In genomic region chr16:38369431-38369830, GRCm38 (mm10) we compare ENCODE assay signal across 32 mouse cellular contexts. TPM values are rescaled to one million over a fixed set of nuclear protein-coding genes. Genes with fewer than 3 reads are reported as not detected.
DNase-seq lines count a peak whose midpoint lies in the region; ATAC-seq and TF ChIP-seq lines count a peak whose summit lies in the region.
"Had no signal": no experiment of that assay in that cellular context is flagged by ENCODE, and none has a peak within 500 bp of the region (broad histone marks: within the 10 kb centered on the region; RNA-seq: fewer than 3 reads in every experiment).

No protein-coding gene starts in this region.

- H3K9me3 ChIP-seq in embryonic facial prominence, embryonic 15.5 days (replicated peaks): no peaks in the 10 kb centered on the region
- no peaks in the 10 kb centered on the region for H3K9me3 ChIP-seq in embryonic facial prominence, embryonic 10.5 days
- H3K9me3 ChIP-seq in heart, embryonic 10.5 days: no peaks in the 10 kb centered on the region
- no peaks in the 10 kb centered on the region for H3K9me3 ChIP-seq in heart, embryonic 15.5 days (replicated peaks)
- no peaks in the 10 kb centered on the region for H3K9me3 ChIP-seq in heart, postnatal 0 days (replicated peaks; ENCODE audit: control insufficient read depth, low read length)
- H3K9me3 ChIP-seq: hindbrain, embryonic 12.5 days; intestine, embryonic 15.5 days; midbrain, embryonic 13.5 days had no signal

- H3K27me3 ChIP-seq in embryonic facial prominence, embryonic 15.5 days: no peaks in the 10 kb centered on the region
- H3K27me3 ChIP-seq in embryonic facial prominence, embryonic 10.5 days (replicated peaks; ENCODE audit: low read depth, poor library complexity, severe bottlenecking): no peaks in the 10 kb centered on the region
- no peaks in the 10 kb centered on the region for H3K27me3 ChIP-seq in heart, embryonic 10.5 days (ENCODE audit: insufficient read depth, poor library complexity, severe bottlenecking)
- H3K27me3 ChIP-seq in heart, embryonic 15.5 days: no peaks in the 10 kb centered on the region
- H3K27me3 ChIP-seq in heart, postnatal 0 days (ENCODE audit: control insufficient read depth, insufficient read depth, low read length): no peaks in the 10 kb centered on the region
- H3K27me3 ChIP-seq: CH12.LX; hindbrain, embryonic 12.5 days; intestine, embryonic 15.5 days; midbrain, embryonic 13.5 days had no signal

- no peak overlapping the region for H3K27ac ChIP-seq in embryonic facial prominence, embryonic 15.5 days (replicated peaks)
- H3K27ac ChIP-seq in embryonic facial prominence, embryonic 10.5 days (replicated peaks): no peak overlapping the region
- peak overlapping the region; percentile 75; the same call in 1 of the 2 replicates for H3K27ac ChIP-seq in heart, embryonic 10.5 days
- H3K27ac ChIP-seq in heart, embryonic 15.5 days: 0 out of 2 replicates have a peak overlapping the region, but pooled peaks have one; percentile 8
- H3K27ac ChIP-seq in heart, postnatal 0 days (ENCODE audit: low read depth): peak overlapping the region; percentile 57
- H3K27ac ChIP-seq: hindbrain, embryonic 12.5 days; hindbrain, postnatal 0 days; intestine, embryonic 15.5 days; macrophage; midbrain, embryonic 13.5 days had no signal

- no peak overlapping the region for H3K9ac ChIP-seq in embryonic facial prominence, embryonic 15.5 days
- no peak overlapping the region; the same call in 1 of the 2 replicates for H3K9ac ChIP-seq in heart, embryonic 15.5 days
- H3K9ac ChIP-seq in heart, postnatal 0 days (replicated peaks; ENCODE audit: low read depth, low read length): no peak overlapping the region
- H3K9ac ChIP-seq: hindbrain, embryonic 12.5 days; intestine, embryonic 15.5 days; midbrain, embryonic 13.5 days had no signal

- H3K36me3 ChIP-seq in embryonic facial prominence, embryonic 15.5 days: no peaks in the 10 kb centered on the region
- no peaks in the 10 kb centered on the region for H3K36me3 ChIP-seq in embryonic facial prominence, embryonic 10.5 days (replicated peaks)
- peaks cover 64% of the 10 kb centered on the region for H3K36me3 ChIP-seq in heart, embryonic 10.5 days
- H3K36me3 ChIP-seq in heart, embryonic 15.5 days: peaks cover 24% of the 10 kb centered on the region
- H3K36me3 ChIP-seq in heart, postnatal 0 days (replicated peaks; ENCODE audit: control insufficient read depth, insufficient read depth, low read length): peaks cover 60% of the 10 kb centered on the region
- H3K36me3 ChIP-seq: hindbrain, embryonic 12.5 days; intestine, embryonic 15.5 days; midbrain, embryonic 13.5 days had no signal

- ATAC-seq in embryonic facial prominence, embryonic 15.5 days (ENCODE audit: insufficient number of reproducible peaks, low FRiP score, low TSS enrichment, low read depth): 0 out of 2 replicates have a peak, but pooled peaks have one; percentile 4
- no peak for ATAC-seq in heart, embryonic 15.5 days (replicated peaks; ENCODE audit: insufficient number of reproducible peaks, insufficient read depth, low FRiP score, low read depth)
- no peak for ATAC-seq in heart, postnatal 0 days (ENCODE audit: insufficient read depth, low read depth)
- ATAC-seq: forebrain, embryonic 14.5 days; hindbrain, postnatal 0 days; intestine, embryonic 15.5 days; midbrain, embryonic 13.5 days had no signal

- no peak overlapping the region for H3K4me2 ChIP-seq in embryonic facial prominence, embryonic 15.5 days (replicated peaks)
- peak overlapping the region; percentile 59 for H3K4me2 ChIP-seq in heart, embryonic 15.5 days
- peak overlapping the region; percentile 54 for H3K4me2 ChIP-seq in heart, postnatal 0 days (ENCODE audit: low read depth, low read length)
- H3K4me2 ChIP-seq: hindbrain, embryonic 12.5 days; intestine, embryonic 15.5 days; midbrain, embryonic 13.5 days had no signal

- no peaks in the 10 kb centered on the region for H3K4me1 ChIP-seq in embryonic facial prominence, embryonic 15.5 days
- peaks cover 18% of the 10 kb centered on the region for H3K4me1 ChIP-seq in embryonic facial prominence, embryonic 10.5 days
- H3K4me1 ChIP-seq in heart, embryonic 10.5 days: peaks cover 53% of the 10 kb centered on the region
- peaks cover 56% of the 10 kb centered on the region for H3K4me1 ChIP-seq in heart, embryonic 15.5 days (replicated peaks)
- peaks cover 26% of the 10 kb centered on the region for H3K4me1 ChIP-seq in heart, postnatal 0 days (ENCODE audit: control insufficient read depth, insufficient read depth)
- H3K4me1 ChIP-seq: hindbrain, embryonic 12.5 days; intestine, embryonic 15.5 days; midbrain, embryonic 13.5 days had no signal

- intact Hi-C loops in heart, postnatal 25 days (cut with DNase I): loop anchor here (10.0 kb wide), 1 partner anchor 475 kb away; no protein-coding TSS in a partner anchor

- H3K4me3 ChIP-seq in embryonic facial prominence, embryonic 15.5 days (replicated peaks): no peak overlapping the region
- H3K4me3 ChIP-seq in embryonic facial prominence, embryonic 10.5 days: no peak overlapping the region
- H3K4me3 ChIP-seq in heart, embryonic 10.5 days: no peak overlapping the region
- H3K4me3 ChIP-seq in heart, embryonic 15.5 days: peak overlapping the region; percentile 31
- no peak overlapping the region for H3K4me3 ChIP-seq in heart, postnatal 0 days (ENCODE audit: low read depth, low read length)
- H3K4me3 ChIP-seq: hindbrain, embryonic 12.5 days; intestine, embryonic 15.5 days; midbrain, embryonic 13.5 days had no signal

- no peak for TF ChIP-seq EP300 in heart, postnatal 0 days (IDR thresholded peaks at IDR 0.05; ENCODE audit: low read depth)

- TF ChIP-seq CTCF in heart, postnatal 0 days (IDR thresholded peaks at IDR 0.05; ENCODE audit: low read depth): no peak

- no peak for DNase-seq in embryonic facial prominence, embryonic 10.5 days (ENCODE audit: low spot score)
- peak; percentile 69 for DNase-seq in heart, embryonic 10.5 days (ENCODE audit: low spot score)
- DNase-seq in heart, postnatal 25 days (ENCODE audit: low spot score): no peak
- DNase-seq in heart, adult 18-20 months: no peak
- DNase-seq in heart, postnatal 0 days (ENCODE audit: low spot score): no peak
- no peak for DNase-seq in thymus, postnatal 36 days
- DNase-seq: adrenal gland, adult 8-10 months; cerebellum, adult 2 months; kidney, adult 2 months; kidney, postnatal 4 days; left cerebral cortex, postnatal 4 days; lung, adult 2 months; lung, postnatal 10 days had no signal

- 88% methylated on average over 8 of the region's 8 CpGs for WGBS in embryonic facial prominence, embryonic 15.5 days
- WGBS in embryonic facial prominence, embryonic 10.5 days: 91% methylated on average over 8 of the region's 8 CpGs
- WGBS in heart, embryonic 10.5 days: 87% methylated on average over 8 of the region's 8 CpGs
- 78% methylated on average over 8 of the region's 8 CpGs for WGBS in heart, embryonic 15.5 days
- WGBS in heart, postnatal 0 days: 55% methylated on average over 8 of the region's 8 CpGs

RNA-seq across cellular contexts. Expression of gene Popdc2, which starts 7.4 kb away (rescaled TPM):
- polyA plus RNA-seq in embryonic facial prominence, embryonic 15.5 days (2015; fragmentation: Nextera tagmentation; extraction: Ambion mirVana): 5.2 and 9.7 TPM in 2 replicates
- polyA plus RNA-seq in embryonic facial prominence, embryonic 10.5 days (2016; fragmentation: Nextera tagmentation; extraction: Ambion mirVana): 2.1 and 2.7 TPM in 2 replicates
- polyA plus RNA-seq in heart, embryonic 10.5 days (2016; fragmentation: Nextera tagmentation; extraction: Ambion mirVana): 230 and 378 TPM in 2 replicates
- 100 to 1,000 TPM; 481 to 520 TPM for total RNA-seq in heart, postnatal 25 days (2021)
- polyA plus RNA-seq in heart, embryonic 15.5 days (2015; fragmentation: Nextera tagmentation; extraction: Ambion mirVana): 327 and 350 TPM in 2 replicates
- 100 to 1,000 TPM; 515 to 590 TPM for total RNA-seq in heart, adult 18-20 months (2021)
- 982 and 1,104 TPM in 2 replicates for total RNA-seq in heart, postnatal 0 days (2014; rRNA removed; ENCODE audit: low replicate concordance)
- 564 and 675 TPM in 2 replicates for polyA plus RNA-seq in heart, postnatal 0 days (2015; fragmentation: Nextera tagmentation; extraction: Ambion mirVana)
- polyA plus RNA-seq: macrophage had no signal

RNA-seq across cellular contexts. Expression of gene Gm21987, which starts 22.6 kb away (rescaled TPM):
- polyA plus RNA-seq in embryonic facial prominence, embryonic 15.5 days (2015; fragmentation: Nextera tagmentation; extraction: Ambion mirVana): not detected in 2 replicates
- polyA plus RNA-seq in embryonic facial prominence, embryonic 10.5 days (2016; fragmentation: Nextera tagmentation; extraction: Ambion mirVana): not detected in 2 replicates
- 1.3 and 4.6 TPM in 2 replicates for polyA plus RNA-seq in heart, embryonic 10.5 days (2016; fragmentation: Nextera tagmentation; extraction: Ambion mirVana)
- total RNA-seq in heart, postnatal 25 days (2021): not detected
- polyA plus RNA-seq in heart, embryonic 15.5 days (2015; fragmentation: Nextera tagmentation; extraction: Ambion mirVana): 3.2 and 4.1 TPM in 2 replicates
- total RNA-seq in heart, adult 18-20 months (2021): 1 to 10 TPM in 1 of 2 experiments, not detected in 1; 1.4 TPM
- total RNA-seq in heart, postnatal 0 days (2014; rRNA removed; ENCODE audit: low replicate concordance): not detected in 2 replicates
- polyA plus RNA-seq in heart, postnatal 0 days (2015; fragmentation: Nextera tagmentation; extraction: Ambion mirVana): 5.1 and 6.2 TPM in 2 replicates
- total RNA-seq: adrenal gland, postnatal 4 days; ES-E14; hindbrain, postnatal 0 days; left cerebral cortex, postnatal 4 days; megakaryocyte-erythroid progenitor cell, adult 5-6 weeks had no signal
- polyA plus RNA-seq: C2C12; cerebellum, adult 2 months; cortical plate, adult 2 months; forebrain, embryonic 14.5 days; gonadal fat pad, adult 2 months; hindbrain, embryonic 12.5 days; hindbrain, postnatal 0 days; kidney, adult 2 months; kidney, embryonic 16.5 days; limb, embryonic 14.5 days; lung, adult 2 months; macrophage; midbrain, embryonic 13.5 days; neural tube, embryonic 14.5 days; thymus, postnatal 0 days had no signal

RNA-seq across cellular contexts. Expression of gene Cox17, which starts 22.6 kb away (rescaled TPM):
- polyA plus RNA-seq in embryonic facial prominence, embryonic 15.5 days (2015; fragmentation: Nextera tagmentation; extraction: Ambion mirVana): 122 and 124 TPM in 2 replicates
- polyA plus RNA-seq in embryonic facial prominence, embryonic 10.5 days (2016; fragmentation: Nextera tagmentation; extraction: Ambion mirVana): 128 and 133 TPM in 2 replicates
- polyA plus RNA-seq in heart, embryonic 10.5 days (2016; fragmentation: Nextera tagmentation; extraction: Ambion mirVana): 287 and 339 TPM in 2 replicates
- total RNA-seq in heart, postnatal 25 days (2021): 100 to 1,000 TPM; 261 to 277 TPM
- 224 and 350 TPM in 2 replicates for polyA plus RNA-seq in heart, embryonic 15.5 days (2015; fragmentation: Nextera tagmentation; extraction: Ambion mirVana)
- total RNA-seq in heart, adult 18-20 months (2021): 100 to 1,000 TPM; 345 to 380 TPM
- 84.7 and 177 TPM in 2 replicates for total RNA-seq in heart, postnatal 0 days (2014; rRNA removed; ENCODE audit: low replicate concordance)
- polyA plus RNA-seq in heart, postnatal 0 days (2015; fragmentation: Nextera tagmentation; extraction: Ambion mirVana): 579 and 627 TPM in 2 replicates

RNA-seq across cellular contexts. Expression of gene Maats1, which starts 27.5 kb away (rescaled TPM):
- 1.8 and 4.2 TPM in 2 replicates for polyA plus RNA-seq in embryonic facial prominence, embryonic 15.5 days (2015; fragmentation: Nextera tagmentation; extraction: Ambion mirVana)
- 0.17 and 0.19 TPM in 2 replicates for polyA plus RNA-seq in embryonic facial prominence, embryonic 10.5 days (2016; fragmentation: Nextera tagmentation; extraction: Ambion mirVana)
- polyA plus RNA-seq in heart, embryonic 10.5 days (2016; fragmentation: Nextera tagmentation; extraction: Ambion mirVana): 0.06 and 0.12 TPM in 2 replicates
- not detected for total RNA-seq in heart, postnatal 25 days (2021)
- polyA plus RNA-seq in heart, embryonic 15.5 days (2015; fragmentation: Nextera tagmentation; extraction: Ambion mirVana): 0.10 and 0.13 TPM in 2 replicates
- under 1 TPM in 1 of 2 experiments, not detected in 1; 0.13 TPM for total RNA-seq in heart, adult 18-20 months (2021)
- total RNA-seq in heart, postnatal 0 days (2014; rRNA removed; ENCODE audit: low replicate concordance): not detected in 2 replicates
- 0.10 and 0.15 TPM in 2 replicates for polyA plus RNA-seq in heart, postnatal 0 days (2015; fragmentation: Nextera tagmentation; extraction: Ambion mirVana)
- polyA plus RNA-seq: macrophage had no signal

Comparison
In these comparisons a context has a peak if more than half of its experiments do, and no peak if none do; other contexts are left out.
1. H3K27ac ChIP-seq: peak in heart, embryonic 10.5 days (single experiment), heart, embryonic 15.5 days (single experiment) and heart, postnatal 0 days (single experiment); none in embryonic facial prominence, embryonic 15.5 days (single experiment) and embryonic facial prominence, embryonic 10.5 days (single experiment).
2. RNA of gene Popdc2, which starts 7.4 kb away (polyA plus RNA-seq): 564 to 675 TPM in heart, postnatal 0 days, 327 to 350 TPM in heart, embryonic 15.5 days and 230 to 378 TPM in heart, embryonic 10.5 days; 5.2 to 9.7 TPM in embryonic facial prominence, embryonic 15.5 days and 2.1 to 2.7 TPM in embryonic facial prominence, embryonic 10.5 days; every median in the first group is over 10 times any median in the second.